Mouse (Mus musculus) adrenal gland, postnatal 4 days (tissue): ENCODE results near the gene Stx5a. TPM values are rescaled to one million over a fixed set of nuclear protein-coding genes. Genes with fewer than 3 reads are reported as not detected.

Experiments used
- DNase-seq, 2 experiments: peaks; one replicate each; pipeline ENCODE4 v3.0.0; 2021 to 2022; ENCODE audit warnings: low spot score in 2 of 2, mixed read lengths in 2 of 2
- total RNA-seq, 2 experiments: library from RNA; stranded (reverse); gene quantifications; 2 replicates each; pipeline ENCODE4 v1.2.3; 2021

Stx5a gene
- total RNA-seq, 2 experiments from 2014 or later = 118 to 125 TPM

DNA sequence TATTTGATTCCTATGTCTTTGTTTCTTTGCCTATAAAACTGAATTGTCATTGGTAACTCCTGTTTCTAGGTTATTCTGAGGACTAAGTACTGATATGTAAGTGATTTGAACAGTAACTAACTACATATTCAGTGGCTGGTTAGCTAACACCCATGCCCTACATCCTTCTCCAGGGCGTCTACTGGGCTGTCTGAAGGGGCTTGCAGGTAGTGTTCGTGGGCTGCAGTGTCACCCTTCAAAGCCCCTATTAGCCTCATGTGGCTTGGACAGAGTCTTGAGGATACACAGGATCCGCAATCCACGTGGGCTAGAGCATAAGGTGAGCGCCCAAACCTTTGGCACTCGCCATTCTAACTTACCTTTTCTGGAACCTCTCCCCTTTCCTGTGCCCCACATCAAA is 1.6 kb upstream of the Stx5a start:
- DNase-seq = no peak

DNA sequence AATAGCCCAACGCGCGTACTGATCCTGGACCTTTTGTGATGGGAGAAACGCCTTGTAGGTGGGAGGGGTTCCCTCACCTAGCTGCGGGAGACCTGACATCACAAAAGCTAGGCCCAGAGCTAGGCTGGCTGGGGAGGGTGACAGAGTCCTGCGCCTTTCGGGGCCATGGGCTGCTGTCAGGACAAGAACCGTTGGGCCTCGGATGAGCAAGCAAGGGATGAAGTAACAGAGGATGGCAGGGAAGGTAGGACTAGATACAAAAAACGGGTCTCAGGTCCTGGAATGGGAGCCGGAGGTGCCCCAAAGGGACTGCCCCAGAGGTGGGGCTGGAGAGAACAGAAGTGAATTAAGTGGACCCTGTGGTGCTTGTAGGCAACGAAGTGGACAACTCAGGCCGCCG is 610 bp upstream of the Stx5a start, which contains the start of gene 1700092M07Rik:
1700092M07Rik (plus strand) TSS at position 116 of the 400 bp plus-strand sequence.
- DNase-seq = no peak

DNA sequence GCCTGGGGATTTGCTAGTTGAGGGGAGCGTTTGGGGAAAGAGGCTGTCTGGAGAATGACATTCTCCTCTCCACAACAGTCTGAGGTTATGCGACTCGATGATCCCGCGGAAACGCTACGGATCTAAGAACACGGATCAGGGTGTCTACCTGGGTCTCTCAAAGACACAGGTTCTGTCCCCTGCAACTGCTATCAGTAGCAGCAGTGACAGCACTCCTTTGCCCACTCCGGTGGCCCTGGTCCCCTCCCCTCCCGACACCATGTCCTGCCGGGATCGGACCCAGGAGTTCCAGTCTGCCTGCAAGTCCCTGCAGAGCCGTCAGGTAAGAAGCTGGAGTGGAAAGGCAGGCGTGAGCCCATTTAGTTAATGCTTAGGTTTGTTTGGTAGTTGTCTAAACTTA is 963 bp downstream of the Stx5a start:
- DNase-seq = no peak

DNA sequence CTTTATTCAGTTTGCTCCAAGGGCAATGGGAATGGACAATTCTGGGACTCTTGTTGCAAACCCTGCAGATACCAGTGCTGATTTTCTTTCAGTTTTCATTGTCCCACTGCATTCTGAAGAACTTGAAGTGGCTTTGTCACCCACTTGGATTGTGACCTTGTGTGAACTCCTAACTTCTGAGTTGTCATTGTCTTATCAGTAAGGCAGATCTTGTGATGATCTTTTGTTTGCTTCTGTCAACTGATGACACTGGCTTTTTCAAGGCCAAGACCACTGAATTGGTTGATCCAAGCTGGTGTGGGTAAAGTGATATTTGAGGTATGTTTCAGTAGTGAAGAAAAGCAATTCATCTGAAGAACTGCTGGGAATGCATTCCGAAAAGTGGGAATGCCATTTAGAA is 4.2 kb downstream of the Stx5a start:
- DNase-seq = no peak

DNA sequence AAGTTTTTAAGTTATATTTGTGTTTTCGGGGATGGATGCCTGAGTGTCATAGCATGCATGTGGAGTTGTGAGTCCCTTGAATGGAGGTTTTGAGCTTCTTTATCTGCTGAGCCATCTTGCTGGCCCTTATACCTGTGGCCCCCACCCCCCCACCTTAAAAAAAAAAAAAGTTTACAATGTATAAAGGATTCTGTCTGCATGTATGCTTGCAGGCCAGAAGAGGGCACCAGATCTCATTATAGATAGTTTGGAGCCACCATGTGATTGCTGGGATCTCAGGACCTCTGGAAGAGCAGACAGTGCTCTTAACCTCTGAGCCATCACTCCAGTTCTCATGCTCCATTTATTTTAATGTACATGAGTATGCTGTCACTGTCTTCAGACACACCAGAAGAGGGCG is 6.2 kb downstream of the Stx5a start:
- no peak for DNase-seq

- no peak for DNase-seq
These were observed 14.4 kb downstream of the Stx5a start for GRCm38 (mm10) chr19:8755652-8756051.

- peak; percentile 81 to 89 for DNase-seq
These were observed 15.6 kb downstream of the Stx5a start, which contains the start of gene Nxf1 for GRCm38 (mm10) chr19:8756635-8757387. Gene Nxf1, plus strand, starts transcription at chr19:8757073.

- no peak for DNase-seq
These were observed 16.3 kb downstream of the Stx5a start for GRCm38 (mm10) chr19:8757471-8757998.

DNA sequence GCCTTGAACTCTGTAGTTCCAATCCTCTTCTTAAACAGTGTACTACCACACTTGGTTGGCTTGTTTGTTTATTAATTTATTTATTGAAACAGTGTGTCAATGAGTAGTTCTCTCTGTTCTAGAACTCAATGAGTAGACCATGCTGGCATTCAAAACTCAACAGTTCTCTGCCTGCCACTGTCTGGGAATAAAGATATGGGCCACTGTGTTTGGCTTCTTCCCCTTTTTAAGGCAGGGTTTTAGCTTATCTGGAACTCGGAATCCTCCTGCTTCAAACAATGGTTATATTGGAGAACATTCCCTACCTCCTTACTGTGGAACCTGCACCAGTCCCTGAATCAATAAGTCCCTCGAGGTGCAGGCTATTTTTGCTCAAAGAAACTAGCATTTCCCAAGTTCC is 17.7 kb downstream of the Stx5a start:
- no peak for DNase-seq

GRCm38 (mm10) chr19:8760757-8761156 is 19.5 kb downstream of the Stx5a start:
- DNase-seq = no peak

DNA sequence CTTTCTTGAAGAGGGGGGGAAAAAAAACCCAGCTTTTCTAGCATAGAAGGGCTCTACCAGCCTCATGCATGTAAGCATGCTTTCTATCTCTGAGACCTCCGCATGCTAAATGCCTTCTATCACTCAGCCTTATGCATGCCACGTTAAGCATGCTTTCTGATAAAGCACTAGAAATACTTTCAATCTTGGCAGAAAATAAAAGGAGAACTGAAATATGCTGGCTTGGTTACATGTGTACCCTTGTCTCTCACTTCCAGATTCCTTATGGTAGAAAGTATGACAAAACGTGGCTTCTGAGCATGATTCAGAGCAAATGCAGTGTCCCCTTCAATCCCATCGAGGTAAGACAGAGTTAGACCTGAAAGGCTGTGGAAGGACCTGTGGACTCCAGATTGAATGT is 22.1 kb downstream of the Stx5a start:
- no peak for DNase-seq

DNA sequence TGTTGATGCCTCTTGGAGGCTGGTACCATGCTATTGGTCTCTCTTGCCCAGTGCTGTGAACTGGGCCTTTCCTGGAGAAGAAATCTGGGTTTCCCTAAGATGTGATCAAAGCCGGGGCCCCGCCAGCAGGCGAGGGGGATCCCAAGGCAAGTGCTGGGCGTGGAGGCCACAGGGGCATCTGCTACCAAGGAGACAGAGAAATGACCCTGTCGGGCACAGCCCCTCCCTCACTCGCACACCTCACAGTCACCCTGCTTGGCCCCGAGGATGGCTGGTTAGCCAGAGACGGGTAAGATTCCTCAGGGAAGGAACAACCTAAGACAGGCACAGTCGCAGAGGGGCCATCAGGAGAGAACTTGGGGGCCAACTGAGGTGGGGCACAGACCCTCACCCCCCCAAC is 24.3 kb downstream of the Stx5a start:
- no peak for DNase-seq

DNA sequence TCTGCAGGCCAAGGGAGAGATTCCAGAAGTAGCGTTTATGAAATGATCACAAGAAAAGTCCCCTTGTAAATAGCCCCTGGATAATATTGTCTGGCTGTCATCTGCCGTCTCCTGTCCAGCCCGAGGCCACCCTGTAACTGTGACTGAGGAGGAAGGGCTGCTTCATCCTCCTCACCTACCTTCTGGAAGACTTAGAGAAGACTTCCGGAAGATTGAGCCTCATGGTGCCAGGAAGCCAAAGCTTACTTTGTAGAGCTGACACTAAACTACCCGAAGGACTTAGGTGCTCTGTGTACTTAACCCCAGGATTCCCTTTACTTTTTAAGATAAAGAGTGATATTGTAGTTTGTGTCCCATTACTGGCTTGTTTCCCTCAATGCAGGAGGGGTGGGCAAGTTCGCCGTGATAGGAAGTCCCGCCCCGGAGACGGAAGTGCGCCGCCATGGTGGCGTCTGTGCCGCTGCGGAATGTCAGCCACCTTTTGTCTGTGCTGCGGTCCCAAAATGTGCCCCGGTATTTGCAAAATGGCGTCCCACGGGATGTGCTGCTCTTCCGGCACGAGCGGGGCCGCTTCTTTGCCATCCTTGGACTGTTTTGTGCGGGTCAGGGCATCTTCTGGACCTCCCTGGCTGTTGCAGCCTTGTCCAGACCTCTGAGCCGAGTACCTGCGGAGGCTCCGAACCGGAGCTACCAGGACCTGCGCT is 29.5 kb downstream of the Stx5a start, which contains the start of gene Tmem223:
Tmem223 (plus strand) TSS at position 430 of the 704 bp plus-strand sequence.
- peak; percentile 73 to 74 for DNase-seq

- no peak for DNase-seq
These were observed 31.8 kb downstream of the Stx5a start for GRCm38 (mm10) chr19:8772996-8773395.

DNA sequence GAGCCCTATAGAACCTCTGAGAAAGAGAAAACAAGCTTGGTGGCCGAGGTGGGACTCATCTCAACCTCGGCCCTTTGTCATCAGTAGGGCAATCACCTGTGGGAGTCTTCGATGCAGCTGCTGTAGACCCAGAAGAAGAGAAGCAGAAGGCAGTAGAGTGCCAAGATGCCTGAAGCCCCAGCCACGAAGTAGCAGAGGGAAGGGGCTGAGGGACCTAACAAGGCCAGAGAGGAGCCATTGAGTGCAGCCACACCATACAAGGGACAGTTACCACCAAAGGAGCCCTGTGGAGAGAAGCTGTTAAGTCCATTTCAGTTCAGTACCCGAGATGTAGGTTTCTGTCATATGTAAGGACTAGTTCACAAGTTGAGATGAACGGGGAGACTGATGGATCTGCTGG is 32.2 kb downstream of the Stx5a start:
- DNase-seq = no peak

DNA sequence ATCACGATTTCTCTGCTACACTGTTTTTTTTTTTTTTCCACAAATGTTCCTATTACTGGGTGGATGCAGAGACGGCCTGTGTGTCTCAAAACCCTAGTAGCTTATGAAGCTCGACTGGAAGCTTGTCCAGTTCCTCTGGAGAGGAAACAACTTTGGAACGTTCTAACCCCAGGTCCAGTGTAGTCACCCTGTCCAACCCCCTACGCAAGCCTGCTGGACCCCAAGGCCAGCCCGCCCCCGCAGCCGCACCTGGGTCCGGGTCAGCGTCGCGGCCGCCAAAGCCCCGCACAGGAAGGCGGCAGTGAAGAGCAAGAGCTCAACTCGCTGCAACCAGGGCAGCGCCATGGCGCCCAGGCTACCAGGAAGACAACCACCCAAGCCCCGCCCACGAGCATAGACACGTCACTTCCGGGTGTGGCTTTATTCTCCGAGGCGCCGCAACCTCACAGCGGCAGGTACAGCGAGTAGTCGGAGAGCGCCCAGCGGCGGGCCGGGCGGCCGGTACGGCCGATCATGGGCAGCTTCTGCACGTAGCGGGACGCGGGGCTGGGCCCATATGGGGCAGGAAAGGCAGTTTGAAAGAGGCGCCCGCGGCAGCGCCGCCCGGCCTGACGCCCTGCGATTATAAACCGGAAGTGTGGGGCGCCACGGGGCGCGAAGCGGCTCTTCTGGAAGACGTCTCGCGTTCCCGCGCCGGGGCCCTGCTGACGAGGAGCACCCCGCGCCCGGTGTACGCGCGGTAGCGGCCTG is 33.0 kb downstream of the Stx5a start, which contains the start of gene Tmem179b:
Tmem179b (minus strand) TSS at position 382 of the 750 bp plus-strand sequence.
- DNase-seq = peak; percentile 83 to 94

GRCm38 (mm10) chr19:8774951-8775421 is 33.8 kb downstream of the Stx5a start:
- no peak for DNase-seq

DNA sequence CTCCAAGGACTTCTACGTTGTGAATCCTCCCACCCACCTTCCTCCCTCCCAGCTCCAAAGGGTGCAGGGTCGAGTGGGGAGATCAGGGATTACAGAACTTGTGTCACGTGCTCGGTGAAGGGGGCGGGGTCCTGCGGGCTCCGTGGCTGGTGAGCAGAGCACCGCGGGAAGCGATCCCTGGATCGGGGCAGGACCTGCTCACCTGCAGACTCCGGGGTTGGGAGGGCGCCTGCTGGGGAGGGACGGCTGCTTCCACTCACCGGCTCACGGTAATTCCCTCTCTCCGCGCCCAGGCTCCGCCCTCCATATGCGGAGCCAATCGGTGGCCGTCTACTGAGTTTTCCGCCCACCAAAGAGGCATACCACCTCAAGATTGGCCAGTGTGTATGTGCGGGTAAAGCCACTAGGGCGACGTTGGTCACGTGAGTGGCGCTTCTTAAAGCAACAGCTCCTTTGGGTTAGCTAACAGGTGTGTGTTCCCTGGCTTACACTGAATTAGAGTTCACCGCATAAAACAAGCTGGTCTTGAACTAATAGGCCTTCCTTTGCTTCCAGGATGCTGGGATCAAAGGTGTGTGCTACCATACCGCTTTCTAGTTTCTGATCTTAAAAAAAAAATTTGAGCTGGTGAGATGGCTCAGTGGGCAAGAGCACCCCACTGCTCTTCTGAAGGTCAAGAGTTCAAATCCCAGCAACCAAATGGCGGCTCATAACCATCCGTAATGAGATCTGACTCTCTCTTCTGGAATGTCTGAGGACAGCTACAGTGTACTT is 45.0 kb downstream of the Stx5a start, which contains the start of gene Taf6l:
Taf6l (minus strand) TSS at position 410 of the 774 bp plus-strand sequence.
- peak; percentile 68 to 82 for DNase-seq

DNA sequence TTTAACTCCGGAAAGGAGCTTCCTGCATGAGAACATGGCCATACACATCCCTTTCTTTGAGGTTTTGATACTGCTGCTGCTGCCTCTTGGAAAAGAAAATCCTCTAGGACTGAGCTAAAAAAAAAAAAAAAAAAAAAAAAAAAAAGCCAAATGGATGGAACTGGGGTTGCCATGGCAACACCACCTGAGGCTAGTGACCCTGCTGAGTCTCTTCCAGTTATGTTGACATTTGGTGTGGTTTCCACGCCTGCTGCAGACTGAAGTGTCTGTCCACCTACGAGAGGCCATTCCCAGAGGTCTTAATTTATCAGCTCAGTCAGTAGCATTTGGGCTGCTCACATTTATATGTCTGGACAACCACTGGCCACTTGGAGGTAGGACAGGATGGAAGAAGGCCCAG is 47.3 kb downstream of the Stx5a start:
- no peak for DNase-seq

DNA sequence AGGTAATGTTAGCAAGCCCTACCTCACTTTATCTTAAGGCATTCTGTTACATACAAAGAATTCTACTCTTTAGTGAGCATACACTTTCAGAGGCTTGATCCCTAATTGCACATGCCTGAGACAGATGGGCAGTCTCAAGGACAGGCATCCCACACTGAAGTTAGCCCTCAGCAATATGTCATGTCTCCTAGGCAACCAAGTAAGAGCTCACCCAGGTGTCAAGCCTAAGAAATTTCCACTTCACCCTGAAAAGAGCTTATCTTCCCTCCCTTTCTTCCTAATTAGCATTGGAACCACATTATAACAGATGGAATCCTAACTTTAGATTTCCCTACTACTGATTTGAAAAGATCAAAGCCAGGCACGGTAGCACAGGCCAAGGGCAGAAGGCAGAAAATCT is 48.0 kb downstream of the Stx5a start:
- no peak for DNase-seq
